Mouse (Mus musculus): ENCODE data around the gene Ear6. TPM values are rescaled to one million over a fixed set of nuclear protein-coding genes. Genes with fewer than 3 reads are reported as not detected.
"Not testable (repeated sequence)": the region's sequence is repeated elsewhere in the genome, so short reads cannot be mapped to it uniquely, and the experiment has no call there.

Gene Ear6
- 1 to 10 TPM in 1 of 2 experiments, not detected in 1; 1.5 TPM for total RNA-seq (2021)
- long read RNA-seq, experiment 1 = 0 reads
- long read RNA-seq, experiment 2 = 0 reads

DNA sequence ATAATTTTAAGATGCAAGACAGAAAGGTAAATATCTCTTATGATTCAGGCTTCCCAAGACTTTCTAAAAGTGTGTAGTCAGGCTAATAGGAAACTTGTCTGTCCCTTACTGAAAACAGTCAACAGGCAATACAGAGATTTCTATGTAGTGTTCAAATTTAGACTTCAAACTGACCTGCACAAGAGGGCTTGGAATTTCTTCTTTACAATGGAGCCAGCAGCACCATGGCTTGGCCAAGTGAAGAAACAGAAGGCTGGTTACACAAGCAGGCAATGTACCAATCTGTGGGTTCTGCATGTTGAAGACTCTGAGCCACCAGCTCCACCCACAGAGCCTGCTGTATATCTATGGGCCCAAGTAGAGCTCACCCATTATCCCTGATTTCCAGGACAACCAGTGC lies at the start of gene Ear6:
Gene Ear6 (plus strand): TSS at position 301 of the 400 bp plus-strand sequence.
- no peak for DNase-seq

DNA sequence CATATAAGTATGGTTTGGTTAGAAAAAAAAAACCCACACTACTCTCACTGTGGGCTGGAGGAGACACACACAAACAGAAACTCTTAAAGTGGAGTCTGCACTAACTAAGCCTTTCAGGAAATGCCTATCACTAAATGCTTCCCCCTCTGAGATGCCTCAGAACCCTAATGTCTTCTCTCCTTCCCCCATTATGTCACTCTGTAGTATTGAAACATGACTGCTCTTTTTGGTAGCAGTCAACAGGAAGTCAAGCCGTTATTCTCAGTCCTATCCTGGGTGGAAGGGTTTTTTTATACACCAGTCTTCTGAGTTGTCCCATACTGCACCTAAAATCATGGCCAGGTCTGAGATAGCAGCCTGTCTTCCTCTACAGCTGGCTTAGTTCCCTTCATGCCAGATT lies 26.9 kb upstream of the Ear6 start:
- no peak for DNase-seq

DNA sequence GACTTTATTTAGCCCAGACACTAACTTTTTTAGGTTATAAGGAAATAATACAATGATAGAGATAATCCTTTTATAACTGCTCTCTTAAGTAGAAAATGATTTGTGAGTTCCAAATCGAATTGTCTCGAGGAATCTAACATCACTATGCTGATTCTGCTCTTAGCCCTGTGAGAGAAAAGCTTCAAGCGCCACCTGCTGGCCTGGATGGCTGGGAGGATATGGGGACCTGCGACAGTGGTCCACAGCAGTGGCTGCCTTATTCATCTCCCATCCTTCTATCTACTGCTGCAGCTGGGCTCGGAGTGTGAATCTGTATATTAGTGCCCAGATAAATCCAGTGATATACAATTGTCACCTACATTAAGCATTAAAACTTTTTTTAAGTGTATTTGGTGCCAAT lies 25.7 kb upstream of the Ear6 start:
- peak; percentile 40 for DNase-seq

DNA sequence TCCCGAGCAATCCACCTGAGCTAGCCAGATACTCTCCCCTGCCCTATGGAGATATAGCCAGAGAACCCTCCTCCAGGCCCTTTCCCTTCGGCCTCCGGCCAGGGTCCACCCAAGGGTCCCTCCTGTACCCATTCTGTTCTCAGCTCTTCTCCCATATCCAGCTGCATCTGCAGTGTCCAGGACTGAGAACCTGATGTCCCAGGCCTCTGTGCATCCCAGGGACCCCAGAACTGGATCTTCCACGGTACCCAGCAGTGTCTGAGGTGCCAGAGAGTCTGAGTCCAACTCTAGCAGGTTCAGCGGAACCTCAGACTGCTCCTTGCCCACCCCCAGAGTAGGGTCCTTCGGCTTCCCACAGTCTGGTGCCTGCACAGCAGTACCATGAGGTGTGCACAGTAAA lies 24.3 kb upstream of the Ear6 start:
- no peak for DNase-seq

DNA sequence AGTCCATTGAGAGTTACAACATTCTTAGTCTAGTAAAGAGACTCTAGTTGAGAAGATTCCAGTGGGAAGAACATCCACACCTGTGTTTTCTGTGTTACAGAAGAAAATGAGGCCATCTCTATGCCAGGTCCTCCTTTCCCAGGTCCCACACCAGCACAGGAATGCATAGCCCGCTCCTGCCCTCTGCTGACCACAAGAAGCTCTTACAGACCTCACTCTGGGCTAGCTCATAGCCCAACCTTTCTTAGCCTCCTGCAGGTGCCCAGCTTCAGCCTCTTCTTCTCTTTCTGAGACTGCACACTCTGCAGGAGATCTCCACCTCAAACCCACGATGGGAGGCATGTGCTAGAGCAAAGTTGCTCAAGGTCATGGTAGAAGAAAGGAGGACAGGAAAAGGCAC lies 15.0 kb upstream of the Ear6 start:
- DNase-seq = peak; percentile 14

DNA sequence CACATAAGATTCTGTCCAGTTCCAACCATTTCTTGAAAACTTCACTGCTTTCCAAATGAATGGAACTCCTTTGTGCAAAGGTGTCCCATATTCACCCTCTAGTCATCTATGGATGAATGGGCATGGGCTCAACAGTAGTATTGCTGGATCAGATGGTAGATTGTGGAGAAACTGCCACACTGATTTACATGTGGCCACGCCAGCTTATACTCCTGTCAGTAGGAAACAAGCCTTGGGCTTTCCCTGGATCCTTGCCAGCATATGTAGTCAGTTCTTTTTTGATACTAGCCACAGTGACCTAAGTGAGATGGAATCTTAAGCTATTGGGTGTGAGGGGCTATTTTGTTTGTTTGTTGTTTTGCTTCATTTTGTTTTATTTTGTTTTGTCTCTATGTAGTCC lies 11.2 kb upstream of the Ear6 start:
- no peak for DNase-seq

DNA sequence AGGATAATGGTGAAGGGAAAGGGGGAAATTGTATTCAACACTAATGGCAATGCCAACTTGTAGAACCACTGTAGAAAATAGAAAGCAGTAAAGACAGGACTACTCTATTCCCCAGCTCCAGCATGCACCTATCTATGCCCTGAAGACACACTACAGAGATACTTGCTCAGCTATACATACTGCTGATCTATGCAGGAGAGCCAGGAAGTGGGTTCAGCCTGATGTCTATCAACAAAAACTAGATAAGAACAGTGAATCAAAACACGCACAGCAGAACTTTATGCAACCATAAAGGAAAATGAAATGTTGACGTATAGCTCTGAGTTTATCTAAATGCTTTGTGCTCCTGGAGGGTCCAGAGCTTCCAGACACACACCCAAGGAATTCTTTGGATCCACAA lies 10.7 kb upstream of the Ear6 start:
- no peak for DNase-seq

DNA sequence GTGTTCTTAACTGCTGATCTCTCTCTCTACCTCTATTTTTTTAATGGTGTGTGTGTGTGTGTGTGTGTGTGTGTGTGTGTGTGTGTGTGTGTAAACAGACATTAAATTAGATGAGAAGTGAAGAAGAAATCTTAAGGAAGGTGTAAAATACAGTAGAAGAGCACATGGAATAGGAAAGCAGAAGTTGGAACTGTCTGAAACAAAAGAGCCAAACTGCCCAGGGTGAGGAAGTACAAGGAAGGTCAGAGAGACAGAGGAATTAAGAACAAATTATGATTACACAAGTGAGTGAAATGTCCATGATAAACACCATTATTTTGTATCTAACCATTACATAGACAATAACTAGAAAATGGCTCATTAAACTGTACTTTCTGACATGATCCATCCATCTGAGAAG lies 9.6 kb upstream of the Ear6 start:
- no peak for DNase-seq

DNA sequence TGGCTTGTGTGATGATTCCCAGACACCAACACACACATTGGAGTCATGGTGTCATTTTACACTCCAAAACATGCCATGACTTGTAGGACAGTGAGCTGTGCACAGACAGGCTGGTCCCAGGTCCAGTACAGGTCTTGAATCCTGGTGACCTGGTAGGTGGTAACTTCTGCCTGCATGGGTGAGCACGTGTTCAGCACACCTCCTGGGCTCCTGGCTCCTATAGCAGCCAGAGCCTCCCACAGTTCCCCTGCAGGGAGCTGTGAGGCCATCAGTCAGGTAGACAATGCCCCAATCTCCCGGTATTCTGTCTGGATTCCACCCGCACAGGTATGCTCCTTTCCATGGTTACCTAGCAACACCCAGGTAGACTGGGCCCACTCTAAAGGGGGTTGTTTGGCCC lies 6.9 kb upstream of the Ear6 start:
- DNase-seq = no peak

DNA sequence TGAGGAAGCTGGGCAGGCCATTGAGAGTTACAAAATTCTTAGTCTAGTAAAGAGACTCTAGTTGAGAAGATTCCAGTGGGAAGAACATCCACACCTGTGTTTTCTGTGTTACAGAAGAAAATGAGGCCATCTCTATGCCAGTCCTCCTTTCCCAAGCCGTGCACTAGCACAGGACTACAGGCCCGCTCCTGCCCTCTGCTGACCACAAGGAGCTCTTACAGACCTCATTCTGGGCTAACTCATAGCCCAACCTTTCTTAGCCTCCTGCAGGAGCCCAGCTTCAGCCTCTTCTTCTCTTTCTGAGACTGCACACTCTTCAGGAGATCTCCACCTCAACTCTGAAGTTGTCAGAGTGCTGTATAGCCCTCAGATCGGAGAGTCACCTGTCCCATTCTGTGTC lies 2.5 kb upstream of the Ear6 start:
- peak; percentile 12 for DNase-seq

DNA sequence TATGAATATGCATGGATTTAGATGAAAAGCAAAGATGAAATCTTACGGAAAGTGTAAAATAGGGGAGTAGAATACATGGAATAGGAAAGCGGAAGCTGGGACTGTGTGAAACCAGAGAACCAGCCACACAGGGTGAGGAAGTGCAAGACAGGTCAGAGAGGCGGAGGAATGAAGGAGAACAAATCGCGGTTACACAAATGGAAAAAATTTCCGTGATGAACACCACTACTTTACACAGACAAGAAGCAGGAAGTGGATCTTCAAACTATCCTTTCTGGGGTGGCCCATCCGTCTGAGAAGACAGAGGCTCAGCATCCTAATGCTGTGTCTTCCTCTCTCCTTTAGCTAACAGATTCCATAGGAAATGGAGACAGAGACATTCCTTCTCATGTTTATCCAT lies 1.8 kb downstream of the Ear6 start:
- DNase-seq = not testable (repeated sequence)

DNA sequence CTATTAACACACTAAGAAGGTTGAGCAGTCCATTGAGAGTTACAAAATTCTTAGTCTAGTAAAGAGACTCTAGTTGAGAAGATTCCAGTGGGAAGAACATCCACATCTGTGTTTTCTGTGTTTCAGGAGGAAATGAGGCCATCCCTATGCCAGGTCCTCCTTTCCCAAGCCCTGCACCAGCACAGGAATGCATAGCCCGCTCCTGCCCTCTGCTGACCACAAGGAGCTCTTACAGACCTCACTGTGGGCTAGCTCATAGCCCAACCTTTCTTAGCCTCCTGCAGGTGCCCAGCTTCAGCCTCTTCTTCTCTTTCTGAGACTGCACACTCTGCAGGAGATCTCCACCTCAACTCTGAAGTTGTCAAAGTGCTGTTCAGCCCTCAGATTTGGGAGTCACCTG lies 10.1 kb downstream of the Ear6 start:
- peak; percentile 16 for DNase-seq

DNA sequence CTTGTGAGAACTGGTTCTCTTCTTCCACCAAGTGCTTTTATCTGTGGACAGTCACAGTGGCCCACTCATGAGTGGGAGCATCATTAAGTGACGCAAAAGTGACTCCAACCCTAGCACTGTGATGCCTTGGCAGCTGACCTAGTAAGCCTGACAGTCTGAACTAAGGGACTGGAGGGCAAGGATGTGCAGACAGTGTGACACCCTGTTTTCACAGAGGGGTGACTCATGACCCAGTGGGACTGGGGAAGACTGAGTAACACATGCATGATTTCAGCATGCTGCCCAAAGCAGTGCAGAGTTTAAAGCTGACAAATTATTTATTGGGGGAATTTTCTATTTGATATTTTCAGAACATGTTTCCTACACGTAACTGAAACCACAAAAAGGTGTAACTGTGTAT lies 17.3 kb downstream of the Ear6 start:
- peak; percentile 26 for DNase-seq

DNA sequence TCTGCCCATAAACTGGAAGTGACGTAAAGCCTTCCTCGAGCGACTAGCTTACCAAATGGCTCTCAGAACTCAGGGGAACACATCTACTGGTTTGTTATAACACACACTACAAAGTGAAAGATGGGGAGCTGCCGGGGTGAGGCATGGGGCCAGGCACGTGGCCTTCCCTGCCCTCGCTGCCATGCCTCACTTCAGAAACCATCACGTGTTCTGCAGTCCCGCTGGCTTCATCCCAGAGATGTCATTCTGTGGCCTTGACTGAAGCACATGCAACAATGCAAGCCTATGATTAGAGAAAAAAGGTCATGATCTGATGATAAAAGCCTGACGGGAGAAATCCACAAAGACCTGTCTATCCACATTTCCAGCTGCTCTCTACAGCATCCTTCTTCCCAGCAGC lies 18.2 kb downstream of the Ear6 start:
- DNase-seq = peak; percentile 76

DNA sequence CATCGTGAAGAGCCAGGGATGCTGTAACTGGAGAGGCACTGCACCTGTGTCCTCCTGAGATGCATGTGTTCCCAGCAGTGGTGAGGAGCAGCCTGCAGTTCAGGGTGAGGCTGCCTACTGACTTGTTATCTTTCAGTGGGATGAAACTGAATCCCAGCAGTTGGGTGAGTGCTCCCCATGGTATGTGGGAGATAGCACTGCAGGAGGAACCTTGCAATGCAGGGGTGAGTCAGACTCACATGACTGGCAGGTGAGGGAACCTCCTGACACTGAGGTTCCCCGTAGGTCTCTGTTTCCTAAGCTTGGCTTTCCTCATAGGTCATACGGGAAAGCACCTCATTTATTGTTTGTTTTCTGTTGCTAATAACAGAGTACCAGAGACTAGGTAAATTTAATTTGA lies 24.0 kb downstream of the Ear6 start:
- DNase-seq = no peak

DNA sequence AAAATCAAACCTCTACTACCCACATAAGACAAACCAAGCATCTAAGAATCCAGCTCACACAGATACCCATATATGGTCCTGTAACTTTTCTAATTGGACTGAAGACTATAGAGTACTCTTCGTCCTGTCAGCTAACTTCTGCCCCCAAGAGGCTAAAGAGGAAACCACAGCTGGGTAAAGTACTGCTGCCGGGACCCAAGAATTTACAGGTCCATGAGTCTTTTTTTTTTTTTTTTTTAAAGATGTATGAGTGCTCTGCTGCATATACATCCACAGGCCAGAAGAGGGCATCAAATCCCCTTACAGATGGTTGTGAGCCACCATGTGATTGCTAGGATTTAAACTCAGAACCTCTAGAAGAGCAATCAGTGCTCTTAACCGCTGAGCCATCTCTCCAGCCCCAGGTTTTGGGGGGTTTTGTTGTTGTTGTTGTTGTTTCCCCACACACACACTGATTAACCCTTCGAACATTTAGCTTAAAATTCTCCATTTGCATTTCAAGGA lies 30.1 kb downstream of the Ear6 start:
- peak; percentile 84 for DNase-seq

DNA sequence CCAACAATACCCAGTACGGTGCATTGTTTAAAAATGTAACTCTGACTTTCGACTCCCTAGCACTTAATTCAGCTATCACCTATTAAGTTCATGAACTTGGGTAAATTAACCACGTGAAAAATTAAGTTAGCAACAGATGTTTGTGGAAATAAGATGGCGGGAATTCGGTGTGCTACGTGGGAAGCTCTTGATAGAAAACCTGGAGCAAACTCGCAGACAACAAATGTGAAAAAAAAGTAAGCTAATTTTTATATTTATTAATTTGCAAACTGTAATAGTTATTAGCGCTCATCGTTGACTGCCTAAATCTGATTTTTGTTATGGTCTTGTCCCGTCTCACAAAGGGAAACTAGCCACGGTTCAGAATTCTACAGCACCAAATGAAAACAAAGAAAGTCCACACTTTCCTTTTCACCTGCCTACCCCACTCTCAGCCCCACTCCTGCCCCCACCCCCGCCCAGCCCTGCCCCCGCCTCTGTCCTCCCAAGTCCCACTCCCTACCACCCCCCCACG lies 30.6 kb downstream of the Ear6 start:
- DNase-seq = no peak

DNA sequence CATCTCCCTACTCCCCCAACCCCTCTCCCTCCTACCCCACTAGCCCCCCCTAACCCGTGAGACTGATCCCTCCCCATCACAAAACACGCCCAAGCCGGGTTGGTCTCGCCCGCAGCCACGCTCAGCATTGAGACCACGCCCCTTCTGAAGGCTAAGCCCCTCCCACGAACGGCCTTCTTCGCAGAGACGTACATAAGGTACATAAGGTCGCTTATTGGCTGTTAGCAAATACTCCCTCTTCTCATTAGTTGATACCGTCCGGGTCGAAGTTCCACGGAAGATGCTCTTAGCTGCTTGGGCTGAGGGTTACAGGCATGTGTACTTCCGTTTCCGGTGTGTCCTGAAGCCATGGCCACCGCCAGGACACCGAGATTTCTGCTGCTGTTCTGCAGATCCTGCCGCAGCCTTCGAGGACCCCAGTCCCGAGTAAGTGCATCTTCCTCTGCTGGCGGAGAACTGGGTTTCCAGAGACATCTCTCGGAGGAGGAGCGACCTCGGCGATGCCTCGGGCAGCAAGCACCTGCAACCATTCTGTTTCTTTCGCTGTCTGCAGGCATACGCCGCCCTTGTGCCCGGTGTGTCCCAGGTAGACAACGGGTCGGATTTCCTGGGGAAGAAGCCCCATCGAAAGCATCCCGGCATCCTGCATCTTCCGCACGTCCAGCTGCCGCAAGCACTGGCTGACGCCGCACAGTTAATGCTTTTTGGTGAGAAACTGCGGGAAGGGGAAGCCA lies 31.3 kb downstream of the Ear6 start, which contains the start of gene Mettl17:
Gene Mettl17 (plus strand): TSS at position 245 of the 734 bp plus-strand sequence.
- DNase-seq = peak; percentile 96

DNA sequence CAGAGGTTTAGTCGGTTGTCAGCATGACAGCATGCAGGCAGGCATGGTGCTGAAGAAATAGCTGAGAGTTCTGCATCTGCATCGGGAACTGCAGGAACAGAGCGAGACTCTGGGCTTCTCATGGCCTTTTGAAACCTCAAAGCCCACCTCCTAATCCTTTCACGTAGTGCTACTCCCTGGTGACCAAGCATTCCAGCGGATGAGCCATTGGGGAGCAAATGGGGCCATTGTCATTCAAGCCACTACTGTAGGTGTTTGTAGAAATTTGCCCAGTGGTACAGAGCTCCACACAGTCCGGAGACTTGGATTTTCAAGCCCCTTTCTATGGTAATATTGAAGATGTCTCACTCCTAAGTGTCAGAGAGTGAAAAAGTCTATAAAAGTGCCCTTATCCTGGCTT lies 32.6 kb downstream of the Ear6 start:
- DNase-seq = no peak

DNA sequence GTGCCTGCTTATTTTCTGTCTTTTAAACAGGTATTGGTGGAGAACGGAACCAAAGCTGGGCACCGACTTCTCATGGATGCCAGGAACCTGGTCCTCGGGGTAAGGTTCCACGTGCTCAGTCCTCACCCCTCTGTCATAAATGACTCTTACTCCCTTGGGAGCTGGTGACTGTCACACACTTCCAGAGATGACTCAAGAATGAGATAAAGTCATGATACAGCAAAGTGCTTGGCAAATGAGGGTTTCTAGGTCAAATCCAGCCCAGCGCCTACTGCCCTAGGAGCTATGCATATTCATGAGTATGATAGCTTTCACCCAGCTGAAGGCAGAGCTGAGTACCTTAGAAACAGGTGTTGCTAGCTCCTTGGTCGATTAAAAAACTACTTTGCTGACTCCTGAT lies 36.3 kb downstream of the Ear6 start:
- DNase-seq = no peak

DNA sequence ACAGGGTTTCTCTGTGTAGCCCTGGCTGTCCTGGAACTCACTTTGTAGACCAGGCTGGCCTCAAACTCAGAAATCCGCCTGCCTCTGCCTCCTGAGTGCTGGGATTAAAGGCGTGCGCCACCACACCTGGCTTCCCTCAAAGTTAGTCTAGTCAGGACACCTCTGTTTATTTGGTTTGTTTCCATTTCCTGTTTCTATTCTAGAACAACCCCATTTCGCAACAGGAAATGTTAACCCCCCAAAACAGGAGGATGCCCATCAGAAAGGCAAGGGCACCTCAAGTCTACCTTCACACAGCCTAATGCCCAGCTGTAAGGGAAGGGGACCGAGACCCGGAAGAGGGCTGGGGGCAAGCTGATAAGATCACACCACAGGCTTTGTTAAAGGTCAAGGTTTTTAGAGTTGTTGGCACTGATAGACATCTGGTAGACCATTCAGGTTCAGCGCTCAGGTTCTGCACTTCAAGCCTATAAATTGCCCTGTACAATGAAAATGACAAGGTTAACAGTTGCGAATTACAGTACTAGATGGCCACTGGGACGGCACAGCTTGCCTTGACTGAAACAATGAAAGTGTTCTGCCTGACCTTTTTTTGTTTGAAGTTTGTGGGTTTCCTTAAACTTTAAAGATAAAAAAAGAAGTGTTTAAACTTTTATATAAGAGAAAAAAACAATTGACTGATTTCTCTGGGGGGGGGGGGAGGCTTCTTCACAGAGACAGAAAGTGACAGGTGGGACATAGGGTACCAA lies 38.9 kb downstream of the Ear6 start, which contains the start of gene Slc39a2:
Gene Slc39a2 (plus strand): TSS at position 699 of the 749 bp plus-strand sequence.
- no peak for DNase-seq

DNA sequence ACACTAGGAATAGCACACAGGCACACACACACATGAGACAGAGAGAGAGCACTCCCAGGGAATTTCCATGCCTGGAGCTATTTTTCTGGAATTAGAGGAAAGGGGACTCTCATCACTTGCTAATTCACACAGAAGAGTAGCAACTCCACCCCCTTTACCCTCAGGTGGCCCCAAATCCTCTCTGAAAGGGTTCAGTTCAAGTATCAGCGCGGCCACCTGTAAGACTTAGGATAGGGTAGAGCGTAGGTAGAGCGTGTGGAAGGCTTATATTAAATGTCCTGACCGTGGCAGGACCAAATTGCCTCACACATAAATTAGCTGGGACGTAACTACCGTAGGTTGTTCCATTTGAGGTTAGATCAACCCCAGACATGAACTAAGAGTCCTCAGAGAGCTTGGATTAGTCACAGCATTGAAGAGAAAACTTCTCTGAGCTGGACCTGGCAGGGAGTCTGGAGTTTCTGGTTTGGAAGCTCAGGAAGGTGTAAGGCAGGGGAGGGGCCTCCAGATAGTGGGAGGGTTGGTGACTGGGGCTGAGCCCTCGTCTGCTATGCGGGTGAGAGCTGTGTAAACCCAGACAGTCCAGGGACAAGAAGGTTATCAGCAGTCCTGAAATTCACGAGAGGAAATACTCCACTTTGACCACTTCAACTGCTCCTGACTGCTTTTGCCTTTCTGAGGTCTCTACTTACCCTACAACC lies 39.7 kb downstream of the Ear6 start:
- no peak for DNase-seq

DNA sequence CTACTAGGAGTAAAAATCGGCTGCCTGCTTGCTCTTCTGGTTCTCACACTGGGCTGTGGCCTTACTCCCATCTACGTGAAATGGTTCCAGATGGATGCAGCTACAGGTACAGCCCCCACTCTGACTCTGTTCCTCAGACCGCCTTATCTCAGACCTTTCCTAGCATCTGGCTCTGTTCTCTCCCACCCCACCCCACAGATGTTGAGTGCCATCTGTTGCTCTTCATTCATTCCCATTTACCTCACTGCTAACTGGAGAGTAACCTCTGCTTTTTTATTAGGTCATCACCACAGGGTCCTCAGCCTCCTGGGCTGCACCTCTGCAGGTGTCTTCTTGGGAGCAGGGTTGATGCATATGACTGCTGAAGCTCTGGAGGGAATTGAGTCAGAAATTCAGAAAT lies 40.3 kb downstream of the Ear6 start:
- DNase-seq = no peak

All from adrenal gland, postnatal 10 days (tissue).